Mouse (Mus musculus) hindbrain, embryonic 11.5 days (tissue): ENCODE results near the gene Naaladl1. TPM values are rescaled to one million over a fixed set of nuclear protein-coding genes. Genes with fewer than 3 reads are reported as not detected.

ENCODE experiments used
- ATAC-seq: fragments of 200-750 bp; cut with Nextera tagmentation; 2 replicates; pipeline ENCODE4 v1.8.0; 2017; ENCODE audit warnings: mild to moderate bottlenecking, moderate TSS enrichment, moderate library complexity; ENCODE audit not compliant: low FRiP score
- DNase-seq: peaks from one replicate; pipeline ENCODE4 v3.0.0-alpha.2; 2015; ENCODE audit warnings: low spot score
- H3K27ac ChIP-seq: fragments of 300-500 bp; sonication (generic); 2 replicates; pipeline ENCODE4 v1.5.1; 2014; ENCODE audit warnings: mild to moderate bottlenecking, low read depth, low read length
- H3K27me3 ChIP-seq: fragments of 300-500 bp; sonication (generic); 2 replicates; pipeline ENCODE4 v1.6.1; 2014; ENCODE audit warnings: mild to moderate bottlenecking, low read length, moderate library complexity, mixed read lengths; ENCODE audit not compliant: control insufficient read depth, insufficient read depth
- H3K36me3 ChIP-seq: fragments of 300-500 bp; sonication (generic); 2 replicates; pipeline ENCODE4 v1.6.1; 2014; ENCODE audit warnings: mild to moderate bottlenecking, low read length, moderate library complexity, mixed read lengths; ENCODE audit not compliant: control insufficient read depth, insufficient read depth
- H3K4me1 ChIP-seq: fragments of 300-500 bp; sonication (generic); replicated peaks from 2 replicates; pipeline ENCODE4 v1.6.1; 2014; ENCODE audit warnings: low read length, mixed read lengths; ENCODE audit not compliant: control insufficient read depth, insufficient read depth
- H3K4me2 ChIP-seq: fragments of 300-500 bp; sonication (generic); replicated peaks from 2 replicates; pipeline ENCODE4 v1.6.1; 2014; ENCODE audit warnings: mild to moderate bottlenecking, low read depth, low read length
- H3K4me3 ChIP-seq: fragments of 300-500 bp; sonication (generic); 2 replicates; pipeline ENCODE4 v1.5.1; 2014; ENCODE audit warnings: low read depth, low read length
- H3K9ac ChIP-seq: fragments of 300-500 bp; sonication (generic); 2 replicates; pipeline ENCODE4 v1.6.1; 2014; ENCODE audit warnings: low read depth, low read length
- H3K9me3 ChIP-seq: fragments of 300-500 bp; sonication (generic); 2 replicates; pipeline ENCODE4 v1.6.1; 2016; ENCODE audit warnings: low read length; ENCODE audit not compliant: control insufficient read depth
- WGBS: fragments of 180-500 bp; shearing (Covaris S2); extraction: QIAGEN DNeasy Blood & Tissue Kit; methylation state at CpG from one replicate; pipeline ENCODE4 v1.1.7; 2014; 5-methylcytosine and 5-hydroxymethylcytosine counted together
- polyA plus RNA-seq: library from polyadenylated mRNA; unstranded; fragments of >200 nt; fragmentation: Nextera tagmentation; extraction: Ambion mirVana; gene quantifications from 2 replicates; pipeline ENCODE4 v1.2.1, GENCODE M21; 2014

Gene Naaladl1
- polyA plus RNA-seq, 1 experiment from 2014 or later, result 0.59 TPM

DNA sequence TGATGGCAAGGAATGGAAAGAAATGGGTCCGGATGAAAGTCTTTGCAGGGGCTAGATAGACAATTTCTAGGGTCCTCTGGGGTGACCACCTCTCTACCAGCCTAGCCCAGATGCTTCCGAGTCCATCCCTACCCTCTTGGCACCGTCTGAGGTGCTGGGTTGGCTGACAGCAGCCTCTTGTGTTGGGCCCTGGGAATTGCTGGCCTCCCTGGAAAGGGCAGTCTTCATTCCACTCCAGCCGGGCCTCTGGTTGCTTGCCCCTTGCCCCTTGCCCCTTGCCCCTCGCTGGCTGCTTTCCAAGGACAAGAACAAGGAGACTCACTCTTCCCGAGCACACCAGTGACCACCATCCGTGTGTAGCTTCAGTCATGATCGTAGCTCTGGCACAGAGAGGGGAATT, 50.8 kb downstream of the Naaladl1 start:
- H3K4me3 ChIP-seq, result no peak overlapping the region
- no peak overlapping the region for H3K9ac ChIP-seq
- 62% methylated on average over 8 of the region's 8 CpGs for WGBS
- no peak for ATAC-seq
- no peak for DNase-seq
- H3K27ac ChIP-seq, result no peak overlapping the region
- H3K36me3 ChIP-seq, result no peaks in the 10 kb centered on the region
- no peaks in the 10 kb centered on the region for H3K9me3 ChIP-seq
- no peaks in the 10 kb centered on the region for H3K4me1 ChIP-seq
- H3K27me3 ChIP-seq, result no peaks in the 10 kb centered on the region
- H3K4me2 ChIP-seq, result no peak overlapping the region

DNA sequence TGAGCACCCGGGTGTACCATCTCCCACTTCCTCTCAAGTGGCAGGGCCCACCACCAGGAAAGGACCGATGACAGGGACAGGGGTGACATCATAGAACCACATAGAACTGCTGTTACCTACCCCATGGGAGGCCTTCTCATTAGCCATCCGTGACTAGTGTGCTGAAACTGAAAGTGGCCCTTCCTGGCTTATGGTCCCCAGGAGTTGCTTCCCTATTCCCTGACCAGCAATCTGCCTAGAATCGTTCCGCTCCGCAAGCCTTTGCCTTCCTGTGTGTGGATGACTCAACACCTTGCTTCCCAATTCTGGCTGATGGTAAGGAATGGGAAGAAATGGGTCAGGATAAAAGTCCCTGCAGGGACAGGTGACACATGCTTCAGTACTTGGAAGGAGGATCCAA, 51.6 kb downstream of the Naaladl1 start:
- no peaks in the 10 kb centered on the region for H3K27me3 ChIP-seq
- no peak for ATAC-seq
- no peak overlapping the region for H3K27ac ChIP-seq
- no peaks in the 10 kb centered on the region for H3K9me3 ChIP-seq
- no peak overlapping the region for H3K4me2 ChIP-seq
- no peak overlapping the region for H3K9ac ChIP-seq
- DNase-seq, result no peak
- no peaks in the 10 kb centered on the region for H3K4me1 ChIP-seq
- WGBS, result 75% methylated on average over 6 of the region's 6 CpGs
- no peak overlapping the region for H3K4me3 ChIP-seq
- H3K36me3 ChIP-seq, result no peaks in the 10 kb centered on the region

DNA sequence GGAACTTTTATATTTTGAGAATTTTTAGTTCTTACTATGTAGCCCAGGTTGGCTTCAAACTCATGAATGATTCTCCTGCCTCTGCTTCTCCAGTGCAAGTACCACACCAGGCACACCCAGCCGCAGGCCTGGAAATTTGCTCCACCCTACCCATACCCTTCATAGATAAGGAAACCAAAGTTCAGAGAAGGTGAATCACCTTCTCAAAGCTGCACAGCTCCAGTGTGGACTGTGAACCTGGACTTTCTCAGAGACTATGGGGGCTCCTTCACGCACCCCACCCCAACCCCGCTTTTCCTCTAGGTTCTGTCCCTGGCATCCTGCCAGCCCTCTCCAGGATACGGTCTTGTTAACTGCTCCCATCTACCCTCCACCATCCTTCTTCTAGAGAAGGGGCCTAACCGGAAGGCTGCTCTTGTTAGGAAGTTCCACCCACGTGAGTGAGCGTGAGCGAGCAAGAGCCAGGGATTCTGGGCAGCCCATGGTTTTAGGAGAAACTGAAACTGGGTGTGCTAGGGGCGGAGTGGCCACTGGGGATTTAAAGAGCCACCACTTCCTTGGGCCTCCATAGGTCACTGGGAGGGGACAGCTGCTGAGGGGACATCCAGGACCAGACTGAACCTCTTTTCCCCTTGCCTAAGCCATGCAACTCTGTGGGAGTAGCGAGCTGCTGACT, 58.4 kb downstream of the Naaladl1 start:
- ATAC-seq (no peak), DNase-seq (no peak)
- no peaks in the 10 kb centered on the region for H3K9me3 ChIP-seq
- WGBS, result 85% methylated on average over 10 of the region's 10 CpGs
- H3K4me3 ChIP-seq, result no peak overlapping the region
- H3K36me3 ChIP-seq, result no peaks in the 10 kb centered on the region
- H3K9ac ChIP-seq, result no peak overlapping the region
- H3K27me3 ChIP-seq, result no peaks in the 10 kb centered on the region
- H3K4me2 ChIP-seq, result no peak overlapping the region
- no peaks in the 10 kb centered on the region for H3K4me1 ChIP-seq
- H3K27ac ChIP-seq, result no peak overlapping the region

Other genes with a start within 250 kb of the Naaladl1 start
- 14.9 and 15.8 TPM in 2 replicates for gene Frmd8, start 230.5 kb upstream of the Naaladl1 start, polyA plus RNA-seq
- gene Slc25a45, start 228.0 kb upstream of the Naaladl1 start, polyA plus RNA-seq, result 1.0 and 1.1 TPM in 2 replicates
- 7.0 and 7.5 TPM in 2 replicates for gene Tigd3, start 211.6 kb upstream of the Naaladl1 start, polyA plus RNA-seq
- gene Dpf2, start 192.8 kb upstream of the Naaladl1 start, polyA plus RNA-seq, result 154 and 171 TPM in 2 replicates
- 3.4 TPM in 2 replicates for gene Cdc42ep2, start 181.0 kb upstream of the Naaladl1 start, polyA plus RNA-seq
- gene Pola2, start 141.6 kb upstream of the Naaladl1 start, polyA plus RNA-seq, result 67.7 and 68.3 TPM in 2 replicates
- gene Slc22a20, start 119.6 kb upstream of the Naaladl1 start, polyA plus RNA-seq, result not detected in 2 replicates
- gene Capn1, start 89.9 kb upstream of the Naaladl1 start, polyA plus RNA-seq, result 3.8 and 4.2 TPM in 2 replicates
- 23.9 and 27.1 TPM in 2 replicates for gene Syvn1, start 59.2 kb upstream of the Naaladl1 start, polyA plus RNA-seq
- 81.7 and 86.6 TPM in 2 replicates for gene Mrpl49, start 48.0 kb upstream of the Naaladl1 start, polyA plus RNA-seq
- 749 and 751 TPM in 2 replicates for gene Fau, start 47.9 kb upstream of the Naaladl1 start, polyA plus RNA-seq
- 39.7 and 41.1 TPM in 2 replicates for gene Znhit2, start 44.6 kb upstream of the Naaladl1 start, polyA plus RNA-seq
- gene Tm7sf2, start 37.4 kb upstream of the Naaladl1 start, polyA plus RNA-seq, result 36.0 and 38.1 TPM in 2 replicates
- 47.4 and 49.7 TPM in 2 replicates for gene Vps51, start 28.6 kb upstream of the Naaladl1 start, polyA plus RNA-seq
- gene Tmem262, start 25.7 kb upstream of the Naaladl1 start, polyA plus RNA-seq, result not detected in 2 replicates
- gene Gm28374, start 23.5 kb upstream of the Naaladl1 start, polyA plus RNA-seq, result 1.4 and 1.7 TPM in 2 replicates
- 70.1 and 77.8 TPM in 2 replicates for gene Zfpl1, start 20.8 kb upstream of the Naaladl1 start, polyA plus RNA-seq
- 45.8 and 51.5 TPM in 2 replicates for gene Cdca5, start 20.8 kb upstream of the Naaladl1 start, polyA plus RNA-seq
- 0.49 and 0.62 TPM in 2 replicates for gene AC131692.1, start 11.4 kb upstream of the Naaladl1 start, polyA plus RNA-seq
- 62.6 and 62.9 TPM in 2 replicates for gene Sac3d1, start 12.9 kb downstream of the Naaladl1 start, polyA plus RNA-seq
- gene Snx15, start 22.5 kb downstream of the Naaladl1 start, polyA plus RNA-seq, result 26.9 and 32.4 TPM in 2 replicates
- 0.32 TPM in 1 of 2 replicates, not detected in the other for gene Batf2, start 35.2 kb downstream of the Naaladl1 start, polyA plus RNA-seq
- 80.0 and 82.4 TPM in 2 replicates for gene Arl2, start 35.8 kb downstream of the Naaladl1 start, polyA plus RNA-seq
- gene Majin, start 78.6 kb downstream of the Naaladl1 start, polyA plus RNA-seq, result not detected in 2 replicates
- 0.71 and 0.98 TPM in 2 replicates for gene Gpha2, start 120.6 kb downstream of the Naaladl1 start, polyA plus RNA-seq
- gene Ppp2r5b, start 130.1 kb downstream of the Naaladl1 start, polyA plus RNA-seq, result 42.1 and 46.8 TPM in 2 replicates
- 7.0 and 8.1 TPM in 2 replicates for gene Atg2a, start 135.9 kb downstream of the Naaladl1 start, polyA plus RNA-seq
- 62.6 and 67.4 TPM in 2 replicates for gene Ehd1, start 170.9 kb downstream of the Naaladl1 start, polyA plus RNA-seq
- gene Cdc42bpg, start 200.7 kb downstream of the Naaladl1 start, polyA plus RNA-seq, result 0.50 and 0.82 TPM in 2 replicates
- 43.0 and 51.3 TPM in 2 replicates for gene Men1, start 229.2 kb downstream of the Naaladl1 start, polyA plus RNA-seq
- 6.7 and 8.5 TPM in 2 replicates for gene Map4k2, start 235.4 kb downstream of the Naaladl1 start, polyA plus RNA-seq